Mouse (Mus musculus) megakaryocyte, embryonic 14.5 days (primary cell): ENCODE measurements around the gene Pnpla1.

ENCODE experiments used
- FLI1 ChIP-seq: IDR thresholded peaks from 2 replicates; pipeline ENCODE4 v1.6.1; 2012; ENCODE audit warnings: low read length, inconsistent platforms, mixed read lengths
- GATA1 ChIP-seq: IDR thresholded peaks from 3 replicates; pipeline ENCODE4 v1.6.1; 2012; ENCODE audit warnings: mixed read lengths, low read length, inconsistent platforms, borderline replicate concordance

DNA sequence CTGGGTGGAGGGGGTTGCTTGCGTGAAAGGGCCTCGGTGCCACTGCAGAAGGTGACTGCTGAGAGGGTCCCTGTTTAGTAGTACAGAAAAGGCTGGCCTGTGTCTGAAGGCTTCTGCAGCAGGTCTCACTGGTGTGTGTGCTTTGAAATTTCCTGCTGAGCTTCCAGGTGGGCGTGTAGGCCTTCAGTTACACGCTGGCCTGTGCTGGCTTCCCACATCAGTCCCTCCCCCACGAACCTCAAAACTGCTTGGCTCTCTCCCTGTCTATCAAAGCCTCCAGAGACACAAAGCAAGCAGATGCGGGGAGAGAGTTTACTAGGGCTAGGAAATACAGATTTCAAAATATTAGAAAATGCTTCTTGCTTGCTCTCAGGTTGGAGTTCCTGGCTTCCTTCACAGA, 33.3 kb upstream of the Pnpla1 start:
- TF ChIP-seq GATA1 (no peak), FLI1 (no peak)
